In the genomic region with DNA sequence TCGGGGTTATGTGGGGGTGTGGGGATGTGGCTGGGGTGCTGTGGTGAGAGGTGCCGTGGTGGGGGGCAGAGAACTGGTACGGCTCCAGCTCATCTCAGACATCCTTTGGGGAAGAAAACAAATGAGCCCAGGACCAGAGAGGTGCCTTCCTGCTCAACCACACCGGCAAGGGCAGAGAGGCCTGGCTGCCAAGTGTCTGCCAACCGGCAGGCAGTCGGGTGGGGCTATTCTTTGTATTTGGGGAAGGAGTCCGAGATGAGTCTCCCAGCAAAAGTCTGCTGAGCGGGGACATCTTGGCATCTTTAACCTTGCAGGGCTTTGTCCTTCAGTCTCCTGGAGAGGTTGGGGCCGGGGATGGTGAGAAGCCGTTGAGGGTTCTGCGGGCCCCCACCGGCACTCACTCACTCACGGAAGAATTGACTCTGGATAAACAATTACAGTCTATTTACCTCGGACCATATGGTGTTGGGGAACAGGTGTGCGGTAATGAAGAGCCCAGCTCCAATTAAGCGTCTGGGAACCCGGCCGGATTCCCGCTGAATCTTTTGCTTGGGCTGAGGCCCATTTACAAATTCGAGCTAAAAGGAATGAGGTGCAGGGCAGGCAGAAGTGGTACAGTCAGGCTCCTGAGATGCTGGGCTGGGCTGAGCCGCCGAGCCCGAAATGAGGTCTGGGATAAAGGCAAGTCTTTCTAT, we compare ENCODE assay signal across 14 mouse cellular contexts.
DNase-seq lines count a peak whose midpoint lies in the region; ATAC-seq and TF ChIP-seq lines count a peak whose summit lies in the region.
"Had no signal": no experiment of that assay in that cellular context is flagged by ENCODE, and none has a peak within 500 bp of the region (broad histone marks: within the 10 kb centered on the region; RNA-seq: fewer than 3 reads in every experiment).

No protein-coding gene starts in this region.

- WGBS in forebrain, postnatal 0 days, result 17% methylated on average over 23 of the region's 23 CpGs
- 27% methylated on average over 23 of the region's 23 CpGs for WGBS in neural tube, embryonic 15.5 days
- 55% methylated on average over 23 of the region's 23 CpGs for WGBS in heart, embryonic 12.5 days

- no peak overlapping the region for H3K9ac ChIP-seq in forebrain, postnatal 0 days
- H3K9ac ChIP-seq in neural tube, embryonic 15.5 days (replicated peaks), result no peak overlapping the region
- no peak overlapping the region for H3K9ac ChIP-seq in heart, embryonic 12.5 days
- H3K9ac ChIP-seq: liver, embryonic 14.5 days; neural tube, embryonic 12.5 days had no signal

- no peaks in the 10 kb centered on the region for H3K27me3 ChIP-seq in forebrain, postnatal 0 days (ENCODE audit: insufficient read depth, low read length)
- 0 out of 2 replicates have a peak, but pooled peaks cover 3% of the 10 kb centered on the region for H3K27me3 ChIP-seq in neural tube, embryonic 15.5 days (replicated peaks)
- H3K27me3 ChIP-seq in heart, embryonic 12.5 days (replicated peaks), result no peaks in the 10 kb centered on the region
- H3K27me3 ChIP-seq: neural tube, embryonic 12.5 days; Patski had no signal

- intact Hi-C loops in left cerebral cortex, postnatal 4 days (cut with DNase I), result no loop called here
- intact Hi-C loops in left cerebral cortex, postnatal 14 days (cut with DNase I), result no loop called here

- H3K27ac ChIP-seq in forebrain, postnatal 0 days (ENCODE audit: low read depth, low read length), result no peak overlapping the region
- peak overlapping the region; percentile 41; the same call in 1 of the 2 replicates for H3K27ac ChIP-seq in neural tube, embryonic 15.5 days (replicated peaks)
- no peak overlapping the region for H3K27ac ChIP-seq in heart, embryonic 12.5 days (ENCODE audit: poor library complexity, severe bottlenecking)
- H3K27ac ChIP-seq: liver, embryonic 14.5 days; macrophage; neural tube, embryonic 12.5 days had no signal

- peak; percentile 32 for ATAC-seq in forebrain, postnatal 0 days
- ATAC-seq in neural tube, embryonic 15.5 days (ENCODE audit: low FRiP score), result no peak
- no peak for ATAC-seq in heart, embryonic 12.5 days (ENCODE audit: insufficient number of reproducible peaks, low FRiP score)
- ATAC-seq: Patski had no signal

- H3K4me2 ChIP-seq in forebrain, postnatal 0 days (ENCODE audit: low read depth), result no peak overlapping the region
- no peak overlapping the region for H3K4me2 ChIP-seq in neural tube, embryonic 15.5 days
- H3K4me2 ChIP-seq in heart, embryonic 12.5 days, result no peak overlapping the region
- H3K4me2 ChIP-seq: neural tube, embryonic 12.5 days had no signal

- no peak for TF ChIP-seq CTCF in forebrain, postnatal 0 days (IDR thresholded peaks at IDR 0.05; ENCODE audit: low read depth)

- peak; percentile 91 for DNase-seq in left cerebral cortex, postnatal 4 days
- DNase-seq in left cerebral cortex, postnatal 14 days (ENCODE audit: low spot score in 2 of 2), result no peak
- DNase-seq in cerebellum, postnatal 10 days, result peak; percentile 94 to 95
- DNase-seq in forebrain, postnatal 0 days, result peak; percentile 58
- DNase-seq in right cerebral cortex, postnatal 14 days, result no peak
- DNase-seq in adrenal gland, adult 8-10 months, result no peak
- DNase-seq: kidney, adult 8-10 months; thymus, adult 18-20 months had no signal

- no peaks in the 10 kb centered on the region for H3K9me3 ChIP-seq in forebrain, postnatal 0 days (ENCODE audit: low read length)
- H3K9me3 ChIP-seq in neural tube, embryonic 15.5 days (replicated peaks), result no peaks in the 10 kb centered on the region
- H3K9me3 ChIP-seq in heart, embryonic 12.5 days (replicated peaks), result no peaks in the 10 kb centered on the region
- H3K9me3 ChIP-seq: neural tube, embryonic 12.5 days had no signal

- peaks cover 9% of the 10 kb centered on the region; the same call in 1 of the 2 replicates for H3K4me1 ChIP-seq in forebrain, postnatal 0 days (ENCODE audit: insufficient read depth)
- H3K4me1 ChIP-seq in neural tube, embryonic 15.5 days, result peaks cover 50% of the 10 kb centered on the region
- peaks cover 41% of the 10 kb centered on the region for H3K4me1 ChIP-seq in heart, embryonic 12.5 days (replicated peaks)

- no peak overlapping the region for H3K4me3 ChIP-seq in forebrain, postnatal 0 days (ENCODE audit: low read depth, low read length)
- H3K4me3 ChIP-seq in neural tube, embryonic 15.5 days (replicated peaks), result no peak overlapping the region
- no peak overlapping the region for H3K4me3 ChIP-seq in heart, embryonic 12.5 days
- H3K4me3 ChIP-seq: neural tube, embryonic 12.5 days had no signal

- H3K36me3 ChIP-seq in forebrain, postnatal 0 days (ENCODE audit: insufficient read depth), result no peaks in the 10 kb centered on the region
- no peaks in the 10 kb centered on the region for H3K36me3 ChIP-seq in neural tube, embryonic 15.5 days
- H3K36me3 ChIP-seq in heart, embryonic 12.5 days, result no peaks in the 10 kb centered on the region
- H3K36me3 ChIP-seq: neural tube, embryonic 12.5 days had no signal

Comparison
In these comparisons a context has a peak if more than half of its experiments do, and no peak if none do; other contexts are left out.
1. DNase-seq: peak in left cerebral cortex, postnatal 4 days (single experiment), cerebellum, postnatal 10 days (2 of 2) and forebrain, postnatal 0 days (single experiment); none in left cerebral cortex, postnatal 14 days (0 of 2), right cerebral cortex, postnatal 14 days (single experiment) and adrenal gland, adult 8-10 months (single experiment).